19 mouse cellular contexts compared by ENCODE assay signal in genomic region chr1:58725095-58725494, GRCm38 (mm10). TPM values are rescaled to one million over a fixed set of nuclear protein-coding genes. Genes with fewer than 3 reads are reported as not detected.
"Had no signal": no experiment of that assay in that cellular context is flagged by ENCODE, and none has a peak within 500 bp of the region (broad histone marks: within the 10 kb centered on the region; RNA-seq: fewer than 3 reads in every experiment).

No protein-coding gene starts in this region.

- H3K27ac ChIP-seq: left cerebral cortex, adult 2 months; limb, embryonic 15.5 days; liver, embryonic 14.5 days; midbrain, embryonic 10.5 days; neural tube, embryonic 13.5 days had no signal

- H3K9ac ChIP-seq: limb, embryonic 12.5 days; limb, embryonic 15.5 days; liver, embryonic 14.5 days; liver, postnatal 0 days; lung, embryonic 14.5 days; neural tube, embryonic 13.5 days had no signal

- DNase-seq: layer of hippocampus, postnatal 36 days; liver, postnatal 0 days; lung, embryonic 14.5 days; midbrain, embryonic 14.5 days; retina, postnatal 1 day; thymus, adult 18-20 months; thymus, postnatal 36 days had no signal

- H3K4me1 ChIP-seq: neural tube, embryonic 13.5 days had no signal

- ATAC-seq: liver, postnatal 0 days; lung, postnatal 0 days had no signal

- H3K9me3 ChIP-seq: limb, embryonic 12.5 days; limb, embryonic 15.5 days; megakaryocyte, embryonic 14.5 days; midbrain, embryonic 10.5 days; neural tube, embryonic 13.5 days had no signal

- H3K4me2 ChIP-seq: limb, embryonic 15.5 days; liver, embryonic 11.5 days; lung, embryonic 14.5 days; neural tube, embryonic 13.5 days had no signal

- H3K27me3 ChIP-seq: limb, embryonic 12.5 days; limb, embryonic 15.5 days; megakaryocyte, embryonic 14.5 days; neural tube, embryonic 13.5 days had no signal

- H3K4me3 ChIP-seq: left cerebral cortex, adult 2 months; limb, embryonic 12.5 days; limb, embryonic 15.5 days; megakaryocyte, embryonic 14.5 days; midbrain, embryonic 10.5 days; neural tube, embryonic 13.5 days had no signal

RNA-seq across cellular contexts. Expression of gene Als2cr12, which starts 29.3 kb away (rescaled TPM):
- total RNA-seq: layer of hippocampus, adult 8-10 months; layer of hippocampus, postnatal 36 days; left cerebral cortex, adult 2 months; left cerebral cortex, postnatal 10 days; left cerebral cortex, postnatal 36 days had no signal
- polyA plus RNA-seq: limb, embryonic 12.5 days; liver, embryonic 11.5 days; liver, embryonic 14.5 days; liver, postnatal 0 days; lung, embryonic 14.5 days; midbrain, embryonic 10.5 days; midbrain, embryonic 14.5 days; neural tube, embryonic 13.5 days had no signal
